Mouse (Mus musculus): ENCODE measurements around the gene Ncr1. TPM values are rescaled to one million over a fixed set of nuclear protein-coding genes. Genes with fewer than 3 reads are reported as not detected.

The Ncr1 gene
- not detected in 2 replicates for polyA plus RNA-seq (2012; rRNA removed)

DNA sequence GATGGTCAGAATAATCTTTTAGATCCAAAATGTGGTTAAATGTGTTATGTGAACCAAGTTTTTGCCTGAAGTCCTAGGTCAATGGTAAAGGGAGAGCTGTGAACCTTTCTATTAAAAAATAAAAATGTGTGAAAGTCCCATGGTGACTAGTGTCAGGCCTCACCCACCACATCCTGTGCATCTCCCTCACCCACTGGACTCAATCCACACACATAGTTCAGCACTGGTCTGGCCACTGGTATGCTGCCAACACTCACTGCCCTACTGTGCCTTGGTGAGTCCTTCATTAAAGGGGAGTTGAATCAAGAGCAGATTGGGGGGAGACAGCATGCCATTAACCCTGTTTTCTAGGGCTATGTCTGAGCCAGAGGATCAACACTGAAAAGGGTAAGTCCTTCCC is at the start of gene Ncr1:
Ncr1 (plus strand) TSS at position 216 of the 400 bp plus-strand sequence.

Other genes starting within 250 kb of the Ncr1 start
- 170 and 219 TPM in 2 replicates for gene Ttyh1, start 218.3 kb upstream of the Ncr1 start, polyA plus RNA-seq (2012; rRNA removed)
- gene Leng8, start 200.7 kb upstream of the Ncr1 start, polyA plus RNA-seq (2012; rRNA removed): 525 and 530 TPM in 2 replicates
- gene Leng9, start 187.3 kb upstream of the Ncr1 start, polyA plus RNA-seq (2012; rRNA removed): 4.4 and 4.5 TPM in 2 replicates
- gene Cdc42ep5, start 172.9 kb upstream of the Ncr1 start, polyA plus RNA-seq (2012; rRNA removed): 8.3 and 19.8 TPM in 2 replicates
- gene Lilra5, start 100.0 kb upstream of the Ncr1 start, polyA plus RNA-seq (2012; rRNA removed): 0.02 TPM in 1 of 2 replicates, not detected in the other
- gene Gp6, start 60.0 kb downstream of the Ncr1 start, polyA plus RNA-seq (2012; rRNA removed): 0.03 and 0.07 TPM in 2 replicates
- gene Rdh13, start 107.9 kb downstream of the Ncr1 start, polyA plus RNA-seq (2012; rRNA removed): 31.2 and 34.3 TPM in 2 replicates
- 3.0 and 5.5 TPM in 2 replicates for gene Eps8l1, start 123.0 kb downstream of the Ncr1 start, polyA plus RNA-seq (2012; rRNA removed)
- gene Ppp1r12c, start 164.0 kb downstream of the Ncr1 start, polyA plus RNA-seq (2012; rRNA removed): 97.6 and 105 TPM in 2 replicates
- 3.6 and 45.1 TPM in 2 replicates for gene Tnnt1, start 178.7 kb downstream of the Ncr1 start, polyA plus RNA-seq (2012; rRNA removed)
- 6.4 and 7.6 TPM in 2 replicates for gene Tnni3, start 186.5 kb downstream of the Ncr1 start, polyA plus RNA-seq (2012; rRNA removed)
- 6.0 and 6.2 TPM in 2 replicates for gene Dnaaf3, start 194.7 kb downstream of the Ncr1 start, polyA plus RNA-seq (2012; rRNA removed)
- gene Syt5, start 209.8 kb downstream of the Ncr1 start, polyA plus RNA-seq (2012; rRNA removed): 74.4 and 85.2 TPM in 2 replicates

Measured in central nervous system, embryonic 14 days (tissue).